Mouse (Mus musculus) bone marrow, adult 2 months (tissue): ENCODE data around the gene Lrrc4c. TPM values are rescaled to one million over a fixed set of nuclear protein-coding genes. Genes with fewer than 3 reads are reported as not detected.

ENCODE experiments used
- H3K27ac ChIP-seq: fragments of 200-500 bp; 2 replicates; pipeline ENCODE4 v1.5.1; 2012; ENCODE audit warnings: low read depth, mild to moderate bottlenecking, control low read depth, inconsistent platforms, low read length; ENCODE audit not compliant: control insufficient read depth, poor library complexity, insufficient read depth
- H3K4me1 ChIP-seq: fragments of 200-500 bp; 2 replicates; pipeline ENCODE4 v1.6.1; 2011; ENCODE audit warnings: low read length; ENCODE audit not compliant: control insufficient read depth, insufficient read depth
- H3K4me3 ChIP-seq: fragments of 200-500 bp; replicated peaks from 2 replicates; pipeline ENCODE3; 2011; ENCODE audit warnings: mild to moderate bottlenecking, low read depth, low read length, control low read depth; ENCODE audit not compliant: control insufficient read depth
- CTCF ChIP-seq: fragments of 200-500 bp; IDR thresholded peaks from 2 replicates; pipeline ENCODE4 v1.5.1; 2011; ENCODE audit warnings: low read length, control low read depth; ENCODE audit not compliant: control insufficient read depth, insufficient read depth
- POLR2A ChIP-seq: fragments of 200-500 bp; IDR thresholded peaks from 2 replicates; pipeline ENCODE4 v1.6.1; 2011; ENCODE audit warnings: low read depth, mild to moderate bottlenecking, control low read depth, low read length, borderline replicate concordance; ENCODE audit not compliant: control insufficient read depth
- WGBS: fragments of 180-500 bp; shearing (Covaris S2); methylation state at CpG from one replicate; pipeline ENCODE4 v1.1.7; 2018; 5-methylcytosine and 5-hydroxymethylcytosine counted together
- polyA plus RNA-seq: library from polyadenylated mRNA; stranded (reverse); fragments of >200 nt; gene quantifications from 2 replicates; pipeline ENCODE4 v1.2.4, GENCODE M21; 2011; ENCODE audit warnings: low replicate concordance; ENCODE audit not compliant: missing spikeins, insufficient read depth, insufficient read length

Gene Lrrc4c
- polyA plus RNA-seq, 1 experiment = not detected

DNA sequence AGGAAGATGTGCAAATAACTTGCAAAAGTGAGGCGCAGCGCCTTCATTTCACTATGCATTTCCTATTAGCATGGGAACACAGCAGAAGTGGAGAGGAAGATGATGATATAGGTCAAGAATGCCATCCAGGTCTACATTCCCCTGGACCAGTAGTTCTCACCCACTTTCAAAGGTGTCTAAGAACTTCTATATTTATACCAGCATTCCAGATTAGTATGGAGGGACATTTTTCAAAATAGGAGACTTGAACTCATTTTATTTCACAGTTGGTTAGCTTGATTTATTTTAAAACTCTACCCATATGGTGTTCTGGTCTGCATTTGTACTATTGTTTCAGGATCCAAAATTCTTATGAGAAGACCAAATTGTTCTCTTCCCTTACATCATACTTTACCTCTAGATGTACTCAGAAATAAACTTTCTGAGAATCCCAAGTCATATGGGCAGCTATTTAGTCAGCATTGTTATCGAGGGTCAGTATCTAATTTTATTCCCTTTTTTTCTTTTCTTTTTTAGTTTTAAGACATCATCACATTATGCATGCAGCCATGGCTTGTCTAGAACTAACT lies 833.7 kb downstream of the Lrrc4c start:
- H3K4me3 ChIP-seq = no peak overlapping the region
- no peak overlapping the region for H3K27ac ChIP-seq
- H3K4me1 ChIP-seq = no peaks in the 10 kb centered on the region
- TF ChIP-seq CTCF (no peak), POLR2A (no peak)
- WGBS = 83% methylated on average over 3 of the region's 3 CpGs

GRCm38 (mm10) chr2:97165745-97166144 lies 847.8 kb downstream of the Lrrc4c start:
- H3K27ac ChIP-seq = no peak overlapping the region
- no peak overlapping the region for H3K4me3 ChIP-seq
- 82% methylated on average over 2 of the region's 2 CpGs for WGBS

DNA sequence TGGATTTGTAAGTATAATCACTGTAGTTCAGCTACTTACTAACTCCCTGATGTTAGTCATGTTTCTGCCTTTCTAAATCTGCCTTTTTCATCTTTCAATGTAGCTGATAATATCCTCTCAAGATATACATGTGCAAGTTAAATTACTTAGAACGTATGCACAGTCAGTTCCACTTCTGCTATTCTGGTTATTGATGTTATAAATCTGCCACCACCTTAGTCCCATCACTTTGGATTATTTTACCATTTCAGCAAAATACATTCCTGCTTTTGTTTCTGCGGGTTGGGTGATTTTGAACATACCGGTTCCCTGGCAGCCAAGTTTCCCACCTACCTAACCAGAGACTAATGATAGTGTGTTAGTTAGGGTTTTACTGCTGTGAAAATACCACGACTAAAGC lies 860.4 kb downstream of the Lrrc4c start:
- H3K4me1 ChIP-seq = no peaks in the 10 kb centered on the region
- 72% methylated on average over 4 of the region's 4 CpGs for WGBS
- TF ChIP-seq CTCF = no peak
- TF ChIP-seq POLR2A = no peak
- no peak overlapping the region for H3K4me3 ChIP-seq
- no peak overlapping the region for H3K27ac ChIP-seq

More at GRCm38 (mm10) chr2:97165745-97166144, 847.8 kb downstream of the Lrrc4c start:
- TF ChIP-seq CTCF (no peak), POLR2A (no peak)
- H3K4me1 ChIP-seq = no peaks in the 10 kb centered on the region

DNA sequence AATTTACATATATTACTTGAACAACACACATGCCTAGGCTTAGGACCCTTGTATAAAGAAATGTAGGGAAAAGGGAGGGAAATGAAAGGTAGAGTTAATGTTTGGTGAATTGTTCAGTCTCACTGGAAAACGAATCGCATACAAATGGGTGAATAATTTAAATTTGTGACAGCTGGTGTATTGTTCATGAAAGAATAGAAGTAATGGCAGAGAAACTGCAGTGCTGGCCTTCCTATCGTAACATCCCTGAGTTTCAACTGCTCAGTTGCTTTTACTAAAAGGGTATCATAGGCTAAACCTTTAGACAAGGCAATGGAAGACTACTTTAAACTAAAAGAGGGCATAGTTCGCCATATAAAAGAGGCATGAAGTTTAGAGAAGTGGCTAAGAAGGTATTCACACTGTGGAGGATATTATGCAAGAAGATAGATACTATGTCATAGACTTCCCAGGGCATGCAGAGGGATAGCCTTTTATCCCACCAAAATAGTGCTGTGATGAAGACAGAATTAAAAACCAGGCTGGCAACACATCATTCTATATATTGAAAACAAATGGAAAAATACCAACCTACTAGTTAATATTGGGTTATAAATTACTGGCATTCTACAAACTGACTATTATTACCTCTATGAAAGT lies 879.1 kb downstream of the Lrrc4c start:
- Histone ChIP-seq H3K27ac (no peak overlapping the region), H3K4me3 (no peak overlapping the region), H3K4me1 (no peaks in the 10 kb centered on the region)
- WGBS = 61% methylated on average over 4 of the region's 4 CpGs
- TF ChIP-seq POLR2A (no peak), CTCF (no peak)

- TF ChIP-seq CTCF = no peak
- no peak for TF ChIP-seq POLR2A
- H3K4me3 ChIP-seq = no peak overlapping the region
- 67% methylated on average over 3 of the region's 3 CpGs for WGBS
These were observed 915.0 kb downstream of the Lrrc4c start for GRCm38 (mm10) chr2:97232966-97233365.

DNA sequence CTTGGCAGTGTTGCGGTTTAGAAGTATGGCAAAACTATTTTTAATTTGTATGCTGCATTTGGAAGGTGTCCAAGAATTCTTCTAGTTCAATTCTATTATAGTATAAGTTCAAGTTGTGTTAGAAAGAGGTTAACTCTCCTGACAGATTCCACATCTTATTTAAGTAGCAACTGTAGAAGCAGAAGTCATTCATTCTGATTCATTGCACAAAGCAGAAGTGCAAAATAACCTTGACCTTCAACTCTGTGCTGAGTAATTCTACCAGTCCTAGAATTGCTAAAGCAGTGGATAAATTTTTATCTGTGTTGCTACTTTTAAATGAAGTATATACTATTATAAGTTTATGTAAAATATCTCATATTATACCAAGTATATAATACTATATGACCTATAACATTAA lies 916.1 kb downstream of the Lrrc4c start:
- WGBS = 82% methylated on average over 1 of the region's 1 CpGs
- TF ChIP-seq POLR2A (no peak), CTCF (no peak)

More at GRCm38 (mm10) chr2:97232966-97233365, 915.0 kb downstream of the Lrrc4c start:
- Histone ChIP-seq H3K4me1 (no peaks in the 10 kb centered on the region), H3K27ac (no peak overlapping the region)

GRCm38 (mm10) chr2:97274651-97275050 lies 956.7 kb downstream of the Lrrc4c start:
- 57% methylated on average over 2 of the region's 2 CpGs for WGBS
- H3K27ac ChIP-seq = no peak overlapping the region
- H3K4me1 ChIP-seq = no peaks in the 10 kb centered on the region
- TF ChIP-seq POLR2A (no peak), CTCF (no peak)
- H3K4me3 ChIP-seq = no peak overlapping the region

More for the DNA sequence above, 916.1 kb downstream of the Lrrc4c start:
- Histone ChIP-seq H3K4me1 (no peaks in the 10 kb centered on the region), H3K27ac (no peak overlapping the region), H3K4me3 (no peak overlapping the region)

GRCm38 (mm10) chr2:97284986-97285385 lies 967.0 kb downstream of the Lrrc4c start:
- TF ChIP-seq CTCF (no peak), POLR2A (no peak)
- no peaks in the 10 kb centered on the region for H3K4me1 ChIP-seq
- H3K27ac ChIP-seq = no peak overlapping the region
- H3K4me3 ChIP-seq = no peak overlapping the region

GRCm38 (mm10) chr2:97294216-97294615 lies 976.2 kb downstream of the Lrrc4c start:
- Histone ChIP-seq H3K27ac (no peak overlapping the region), H3K4me3 (no peak overlapping the region), H3K4me1 (no peaks in the 10 kb centered on the region)
- TF ChIP-seq CTCF = no peak
- TF ChIP-seq POLR2A = no peak
- WGBS = 76% methylated on average over 3 of the region's 3 CpGs
